Mouse (Mus musculus): ENCODE data around the gene Btbd2. TPM values are rescaled to one million over a fixed set of nuclear protein-coding genes. Genes with fewer than 3 reads are reported as not detected.

The Btbd2 gene
- 0.53 TPM for polyA plus RNA-seq (2014; fragmentation: Illumina TruSeq; extraction: RNeasy Lipid Tissue Mini Kit (QIAGEN cat#74804); ENCODE audit: low read depth, low replicate concordance)

GRCm38 (mm10) chr10:80656863-80657623 lies at the start of gene Btbd2:
Gene Btbd2 (minus strand): TSS chr10:80657071.

GRCm38 (mm10) chr10:80701721-80702535 lies 45.1 kb upstream of the Btbd2 start, which contains the start of the genes Mob3a and Izumo4:
Gene Mob3a (minus strand): TSS chr10:80701977.
Gene Izumo4 (plus strand): TSS chr10:80702184.

GRCm38 (mm10) chr10:80677942-80678436 lies 21.1 kb upstream of the Btbd2 start, which contains the start of gene Mknk2:
Gene Mknk2 (minus strand): TSS chr10:80678112.

DNA sequence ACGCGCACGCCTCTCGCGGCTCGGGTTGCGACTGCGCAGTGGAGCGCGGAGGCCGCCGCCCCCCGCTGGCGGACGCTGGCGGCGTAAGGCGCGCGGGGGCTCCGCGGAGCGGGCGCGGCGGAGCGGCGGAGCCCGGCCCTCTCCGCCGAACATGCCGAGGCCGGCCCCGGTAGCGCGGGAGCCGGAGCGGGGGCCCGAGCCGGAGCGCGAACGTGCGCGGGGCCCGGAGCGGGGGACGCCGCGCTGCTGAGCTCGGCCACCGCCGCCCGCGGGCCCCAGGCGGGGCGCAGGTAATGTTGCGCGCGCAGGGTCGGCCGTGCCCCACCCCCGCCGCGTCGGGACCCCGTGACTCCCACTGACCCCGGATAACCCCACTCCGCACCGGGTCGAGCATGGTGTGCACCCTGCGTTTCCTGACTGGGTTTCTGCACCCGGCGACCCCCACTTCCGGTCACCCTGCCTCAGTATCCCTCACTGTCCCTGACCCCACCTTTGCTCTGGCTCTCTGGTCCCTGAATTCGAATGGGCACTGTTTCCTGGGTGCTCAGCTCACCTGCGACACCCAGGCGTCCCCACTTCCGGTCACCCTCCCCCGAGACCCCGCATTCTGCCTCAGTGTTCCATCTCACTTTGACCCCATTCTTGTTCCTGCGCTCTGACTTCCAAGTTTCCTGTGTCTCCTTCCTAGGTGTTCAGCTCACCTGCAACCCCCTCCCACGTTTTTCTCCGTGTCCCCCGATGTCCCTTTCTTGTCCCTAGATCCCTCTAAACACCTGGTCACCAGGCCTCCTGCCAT lies 34.0 kb downstream of the Btbd2 start, which contains the start of gene Csnk1g2:
Gene Csnk1g2, plus strand, starts transcription at position 178 of the 796 bp plus-strand sequence.

DNA sequence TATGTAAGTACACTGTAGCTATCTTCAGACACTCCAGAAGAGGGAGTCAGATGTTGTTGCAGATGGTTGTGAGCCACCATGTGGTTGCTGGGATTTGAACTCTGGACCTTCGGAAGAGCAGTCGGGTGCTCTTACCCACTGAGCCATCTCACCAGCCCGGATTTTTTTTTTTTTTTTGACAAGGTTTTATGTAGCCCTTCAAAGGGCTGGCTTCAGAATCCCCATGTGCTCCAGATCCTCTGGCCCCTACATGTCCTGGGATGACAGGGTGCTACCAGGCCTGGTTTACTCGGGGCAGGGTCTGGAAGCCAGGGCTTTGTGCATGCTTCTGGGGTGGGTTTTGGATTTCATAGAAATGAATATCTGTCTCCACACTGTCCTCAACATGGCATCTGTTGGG lies 51.1 kb downstream of the Btbd2 start, which contains the start of gene Gm49322:
Gene Gm49322, plus strand, starts transcription at position 301 of the 400 bp plus-strand sequence.

GRCm38 (mm10) chr10:80602698-80603325 lies 54.1 kb downstream of the Btbd2 start, which contains the start of the genes Scamp4 and Adat3:
Gene Scamp4 (plus strand): TSS chr10:80602872.
Gene Adat3 (plus strand): TSS chr10:80602880.

Other genes with a start within 250 kb of the Btbd2 start
- gene Tcf3, start 223.4 kb downstream of the Btbd2 start, polyA plus RNA-seq (2014; fragmentation: Illumina TruSeq; extraction: RNeasy Lipid Tissue Mini Kit (QIAGEN cat#74804); ENCODE audit: low read depth, low replicate concordance) = 1.3 TPM
- not detected for gene Onecut3, start 162.2 kb downstream of the Btbd2 start, polyA plus RNA-seq (2014; fragmentation: Illumina TruSeq; extraction: RNeasy Lipid Tissue Mini Kit (QIAGEN cat#74804); ENCODE audit: low read depth, low replicate concordance)
- gene Atp8b3, start 117.9 kb downstream of the Btbd2 start, polyA plus RNA-seq (2014; fragmentation: Illumina TruSeq; extraction: RNeasy Lipid Tissue Mini Kit (QIAGEN cat#74804); ENCODE audit: low read depth, low replicate concordance) = not detected
- 0.72 TPM for gene Rexo1, start 95.5 kb downstream of the Btbd2 start, polyA plus RNA-seq (2014; fragmentation: Illumina TruSeq; extraction: RNeasy Lipid Tissue Mini Kit (QIAGEN cat#74804); ENCODE audit: low read depth, low replicate concordance)
- gene Klf16, start 79.8 kb downstream of the Btbd2 start, polyA plus RNA-seq (2014; fragmentation: Illumina TruSeq; extraction: RNeasy Lipid Tissue Mini Kit (QIAGEN cat#74804); ENCODE audit: low read depth, low replicate concordance) = 0.50 TPM
- gene Abhd17a, start 66.7 kb downstream of the Btbd2 start, polyA plus RNA-seq (2014; fragmentation: Illumina TruSeq; extraction: RNeasy Lipid Tissue Mini Kit (QIAGEN cat#74804); ENCODE audit: low read depth, low replicate concordance) = not detected
- 1.7 TPM for gene Scamp4, start 54.2 kb downstream of the Btbd2 start, polyA plus RNA-seq (2014; fragmentation: Illumina TruSeq; extraction: RNeasy Lipid Tissue Mini Kit (QIAGEN cat#74804); ENCODE audit: low read depth, low replicate concordance)
- gene Adat3, start 54.2 kb downstream of the Btbd2 start, polyA plus RNA-seq (2014; fragmentation: Illumina TruSeq; extraction: RNeasy Lipid Tissue Mini Kit (QIAGEN cat#74804); ENCODE audit: low read depth, low replicate concordance) = not detected
- not detected for gene Gm49322, start 51.0 kb downstream of the Btbd2 start, polyA plus RNA-seq (2014; fragmentation: Illumina TruSeq; extraction: RNeasy Lipid Tissue Mini Kit (QIAGEN cat#74804); ENCODE audit: low read depth, low replicate concordance)
- gene Csnk1g2, start 34.2 kb downstream of the Btbd2 start, polyA plus RNA-seq (2014; fragmentation: Illumina TruSeq; extraction: RNeasy Lipid Tissue Mini Kit (QIAGEN cat#74804); ENCODE audit: low read depth, low replicate concordance) = 1.4 TPM
- gene Mknk2, start 21.0 kb upstream of the Btbd2 start, polyA plus RNA-seq (2014; fragmentation: Illumina TruSeq; extraction: RNeasy Lipid Tissue Mini Kit (QIAGEN cat#74804); ENCODE audit: low read depth, low replicate concordance) = 3.1 TPM
- 1.0 TPM for gene Mob3a, start 44.9 kb upstream of the Btbd2 start, polyA plus RNA-seq (2014; fragmentation: Illumina TruSeq; extraction: RNeasy Lipid Tissue Mini Kit (QIAGEN cat#74804); ENCODE audit: low read depth, low replicate concordance)
- 2.7 TPM for gene Izumo4, start 45.1 kb upstream of the Btbd2 start, polyA plus RNA-seq (2014; fragmentation: Illumina TruSeq; extraction: RNeasy Lipid Tissue Mini Kit (QIAGEN cat#74804); ENCODE audit: low read depth, low replicate concordance)
- gene Ap3d1, start 85.2 kb upstream of the Btbd2 start, polyA plus RNA-seq (2014; fragmentation: Illumina TruSeq; extraction: RNeasy Lipid Tissue Mini Kit (QIAGEN cat#74804); ENCODE audit: low read depth, low replicate concordance) = 7.5 TPM
- 1.1 TPM for gene Dot1l, start 98.1 kb upstream of the Btbd2 start, polyA plus RNA-seq (2014; fragmentation: Illumina TruSeq; extraction: RNeasy Lipid Tissue Mini Kit (QIAGEN cat#74804); ENCODE audit: low read depth, low replicate concordance)
- 1.1 TPM for gene Sf3a2, start 141.1 kb upstream of the Btbd2 start, polyA plus RNA-seq (2014; fragmentation: Illumina TruSeq; extraction: RNeasy Lipid Tissue Mini Kit (QIAGEN cat#74804); ENCODE audit: low read depth, low replicate concordance)
- 5.0 TPM for gene Plekhj1, start 141.6 kb upstream of the Btbd2 start, polyA plus RNA-seq (2014; fragmentation: Illumina TruSeq; extraction: RNeasy Lipid Tissue Mini Kit (QIAGEN cat#74804); ENCODE audit: low read depth, low replicate concordance)
- not detected for gene Amh, start 148.2 kb upstream of the Btbd2 start, polyA plus RNA-seq (2014; fragmentation: Illumina TruSeq; extraction: RNeasy Lipid Tissue Mini Kit (QIAGEN cat#74804); ENCODE audit: low read depth, low replicate concordance)
- gene Jsrp1, start 156.4 kb upstream of the Btbd2 start, polyA plus RNA-seq (2014; fragmentation: Illumina TruSeq; extraction: RNeasy Lipid Tissue Mini Kit (QIAGEN cat#74804); ENCODE audit: low read depth, low replicate concordance) = not detected
- gene Oaz1, start 169.6 kb upstream of the Btbd2 start, polyA plus RNA-seq (2014; fragmentation: Illumina TruSeq; extraction: RNeasy Lipid Tissue Mini Kit (QIAGEN cat#74804); ENCODE audit: low read depth, low replicate concordance) = 152 TPM
- not detected for gene Lingo3, start 187.0 kb upstream of the Btbd2 start, polyA plus RNA-seq (2014; fragmentation: Illumina TruSeq; extraction: RNeasy Lipid Tissue Mini Kit (QIAGEN cat#74804); ENCODE audit: low read depth, low replicate concordance)
- 5.6 TPM for gene Lsm7, start 198.1 kb upstream of the Btbd2 start, polyA plus RNA-seq (2014; fragmentation: Illumina TruSeq; extraction: RNeasy Lipid Tissue Mini Kit (QIAGEN cat#74804); ENCODE audit: low read depth, low replicate concordance)
- gene Sppl2b, start 198.2 kb upstream of the Btbd2 start, polyA plus RNA-seq (2014; fragmentation: Illumina TruSeq; extraction: RNeasy Lipid Tissue Mini Kit (QIAGEN cat#74804); ENCODE audit: low read depth, low replicate concordance) = 0.58 TPM
- gene Tmprss9, start 214.8 kb upstream of the Btbd2 start, polyA plus RNA-seq (2014; fragmentation: Illumina TruSeq; extraction: RNeasy Lipid Tissue Mini Kit (QIAGEN cat#74804); ENCODE audit: low read depth, low replicate concordance) = not detected
- 0.45 TPM for gene Timm13, start 243.9 kb upstream of the Btbd2 start, polyA plus RNA-seq (2014; fragmentation: Illumina TruSeq; extraction: RNeasy Lipid Tissue Mini Kit (QIAGEN cat#74804); ENCODE audit: low read depth, low replicate concordance)